Mouse (Mus musculus): ENCODE data around the gene Apeh.
A peak's percentile ranks its signal among the peaks of the same experiment; 100 is the strongest.

The Apeh gene

GRCm38 (mm10) chr9:108120671-108121070 is 26.3 kb upstream of the Apeh start:
- ATAC-seq (ENCODE audit: low TSS enrichment), result no peak

DNA sequence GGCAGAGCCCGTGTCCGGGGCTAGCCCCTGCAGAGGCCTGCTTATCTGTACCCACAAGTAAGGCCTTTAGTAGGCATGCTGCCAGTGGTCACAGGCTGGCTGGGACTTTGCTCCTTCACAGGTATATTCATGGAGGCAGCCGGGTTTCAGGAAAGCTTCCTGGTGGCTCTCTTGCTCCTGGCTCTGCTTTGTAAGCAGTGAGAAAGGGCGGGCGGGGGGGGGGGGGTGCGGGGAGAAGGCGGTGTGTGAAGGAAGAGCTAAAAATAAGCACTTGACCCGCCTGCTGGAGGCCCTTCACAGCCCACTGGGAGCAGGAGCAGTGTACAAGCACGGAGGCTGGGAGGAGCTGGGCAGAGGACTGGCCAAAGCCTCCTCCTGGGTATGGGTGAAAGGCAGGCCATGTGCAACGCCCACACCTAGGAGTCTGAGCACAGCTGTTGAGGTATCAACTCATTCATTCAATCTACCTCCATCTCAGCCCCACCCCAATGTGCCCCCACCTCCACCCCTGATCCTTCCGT is 25.5 kb upstream of the Apeh start:
- peak; percentile 10; the same call in 1 of the 2 replicates for ATAC-seq (ENCODE audit: low TSS enrichment)

DNA sequence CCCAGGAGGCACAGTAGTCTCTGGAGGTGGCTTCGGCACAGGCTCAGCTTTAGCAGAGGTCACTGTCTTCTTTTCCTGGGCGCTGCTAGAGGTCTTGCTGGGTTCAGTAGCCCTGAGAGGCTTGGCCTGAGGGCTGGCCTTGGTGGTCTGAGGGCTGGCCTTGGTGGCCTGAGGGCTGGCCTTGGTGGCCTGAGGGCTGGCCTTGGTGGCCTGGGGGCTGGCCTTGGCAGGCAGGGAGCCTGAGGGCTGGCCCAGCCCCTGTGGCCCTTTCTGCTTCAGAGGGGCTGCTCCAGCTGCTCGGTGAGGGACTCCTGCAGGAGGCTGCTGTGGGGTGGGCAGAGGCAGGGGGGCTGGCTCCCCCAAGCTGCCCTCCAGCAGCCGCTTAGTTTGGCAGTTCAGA is 22.7 kb upstream of the Apeh start:
- no peak for ATAC-seq (ENCODE audit: low TSS enrichment)

DNA sequence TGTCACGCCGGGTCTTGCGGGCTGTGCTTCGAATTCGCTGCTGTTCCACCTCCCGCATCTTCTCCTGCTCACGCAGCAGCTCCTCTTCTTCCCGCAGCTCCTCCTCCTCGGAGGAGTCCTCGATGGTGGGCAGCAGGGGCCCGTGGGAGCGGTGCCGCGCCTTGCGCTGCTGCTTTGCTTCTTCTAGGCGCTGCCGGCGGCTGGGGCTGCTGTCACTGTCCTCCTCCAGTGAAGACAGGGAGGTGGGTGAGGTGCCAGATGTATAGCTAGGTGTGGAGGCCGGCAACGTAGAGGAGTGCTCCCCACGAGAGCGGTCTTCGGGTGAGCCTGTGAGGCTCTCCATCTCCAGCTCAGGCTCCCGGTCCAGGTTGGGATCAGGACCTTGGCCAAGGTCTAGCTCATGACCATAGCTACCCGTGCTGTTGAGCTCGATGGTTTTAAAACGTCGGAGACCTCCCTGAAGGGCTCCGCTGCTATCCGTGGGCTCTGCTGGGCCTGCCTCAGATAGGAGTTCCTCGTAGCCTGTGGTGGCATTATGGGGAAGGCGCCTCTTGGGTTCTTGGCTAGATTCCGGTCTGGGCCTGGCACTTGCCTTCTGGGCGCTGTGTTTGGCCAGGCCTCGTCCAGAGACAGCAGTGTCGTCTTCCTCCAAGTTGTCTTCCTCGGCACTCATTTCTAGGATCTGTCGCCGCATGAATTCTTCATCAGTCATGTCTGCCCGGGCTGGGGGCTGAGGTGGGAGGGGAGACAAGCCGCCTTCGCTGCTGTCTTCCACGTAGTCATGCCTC is 21.1 kb upstream of the Apeh start:
- ATAC-seq (ENCODE audit: low TSS enrichment), result peak; percentile 61

GRCm38 (mm10) chr9:108112719-108113340 is 18.4 kb upstream of the Apeh start:
- no peak for ATAC-seq (ENCODE audit: low TSS enrichment)

- no peak for ATAC-seq (ENCODE audit: low TSS enrichment)
Measured at GRCm38 (mm10) chr9:108111593-108112121, 17.3 kb upstream of the Apeh start.

GRCm38 (mm10) chr9:108111101-108111592 is 16.7 kb upstream of the Apeh start:
- no peak for ATAC-seq (ENCODE audit: low TSS enrichment)

DNA sequence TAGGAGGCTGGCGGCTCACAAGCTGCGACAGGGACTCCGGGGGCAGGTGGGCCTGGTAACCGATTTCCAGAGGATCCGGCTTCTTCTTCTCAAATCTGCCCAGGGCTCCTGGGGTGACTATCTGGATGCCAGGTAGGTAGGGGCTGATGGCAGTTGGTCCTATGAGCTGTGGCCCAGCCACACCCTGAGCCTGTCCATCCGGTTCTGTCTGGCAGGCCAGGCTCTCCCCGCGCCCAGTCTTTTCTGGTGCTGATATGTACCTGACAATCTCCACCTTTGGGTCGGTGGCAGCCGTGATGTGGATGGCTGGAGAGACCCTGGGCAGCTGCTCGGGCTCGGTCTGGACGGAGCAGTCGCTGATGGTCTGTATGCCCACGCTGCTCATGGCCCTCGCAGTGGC is 15.8 kb upstream of the Apeh start:
- ATAC-seq (ENCODE audit: low TSS enrichment), result no peak

- ATAC-seq (ENCODE audit: low TSS enrichment), result no peak
Measured at GRCm38 (mm10) chr9:108107867-108108266, 13.5 kb upstream of the Apeh start.

- ATAC-seq (ENCODE audit: low TSS enrichment), result no peak
Measured at GRCm38 (mm10) chr9:108106090-108106489, 11.7 kb upstream of the Apeh start.

GRCm38 (mm10) chr9:108105549-108105863 is 11.1 kb upstream of the Apeh start:
- no peak for ATAC-seq (ENCODE audit: low TSS enrichment)

DNA sequence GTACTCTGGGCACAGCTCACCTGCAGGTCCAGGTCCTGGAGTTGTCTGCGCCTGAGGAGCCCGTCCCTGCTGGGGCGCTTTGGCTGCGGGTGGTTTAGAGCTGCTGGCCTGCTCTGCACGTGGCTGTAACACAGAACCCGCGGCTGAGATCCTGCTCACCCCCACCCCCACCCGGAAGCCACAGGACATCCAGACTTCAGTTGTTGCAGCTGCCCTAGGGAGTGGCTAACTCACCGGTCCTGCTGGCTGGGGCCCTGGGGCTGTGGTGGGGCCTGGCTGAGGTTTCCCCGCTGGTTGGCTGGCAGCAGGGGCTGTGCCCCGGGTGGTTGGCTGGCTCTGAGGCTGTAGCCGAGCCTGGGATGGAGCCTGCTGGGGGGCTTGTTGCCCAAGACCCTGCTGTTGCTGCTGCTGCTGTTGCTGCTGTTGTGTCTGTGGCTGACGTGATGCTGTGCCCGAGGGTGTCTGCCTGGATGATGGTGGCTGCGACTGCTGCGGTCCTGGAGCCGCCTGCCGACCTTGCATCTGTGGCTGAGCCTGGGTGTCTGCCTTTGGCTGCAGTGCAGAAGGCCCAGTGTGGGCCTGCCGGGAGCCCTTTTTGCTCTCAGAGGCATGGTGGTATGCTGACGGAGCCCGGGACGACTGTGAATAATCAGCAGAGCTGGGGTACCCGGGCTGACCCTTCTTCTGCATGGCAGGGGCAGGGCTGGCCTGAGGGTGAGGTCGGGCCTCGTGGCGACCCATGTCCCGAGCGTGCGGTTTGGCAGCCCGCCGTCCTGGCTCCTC is 10.6 kb upstream of the Apeh start:
- no peak for ATAC-seq (ENCODE audit: low TSS enrichment)

DNA sequence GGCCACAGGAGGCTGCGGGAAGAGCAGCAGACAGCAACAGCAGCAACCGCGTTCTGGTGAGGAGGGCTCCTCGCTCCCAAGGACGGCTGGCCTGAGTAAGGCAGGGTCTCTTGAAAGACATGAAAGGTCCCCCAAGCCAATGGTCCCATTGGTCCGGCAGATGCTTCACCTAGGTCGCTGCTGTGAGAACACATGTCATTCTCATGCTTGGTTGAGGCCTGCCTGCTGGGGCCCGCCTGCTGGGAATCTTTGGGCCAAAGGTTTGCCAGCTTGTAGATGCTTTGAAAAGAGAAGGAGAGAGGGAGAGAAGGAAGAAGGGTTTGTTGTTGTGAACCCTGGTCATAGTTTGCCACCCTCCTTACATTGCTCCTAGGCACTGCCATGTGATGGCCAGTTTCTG is 5.2 kb upstream of the Apeh start:
- no peak for ATAC-seq (ENCODE audit: low TSS enrichment)

DNA sequence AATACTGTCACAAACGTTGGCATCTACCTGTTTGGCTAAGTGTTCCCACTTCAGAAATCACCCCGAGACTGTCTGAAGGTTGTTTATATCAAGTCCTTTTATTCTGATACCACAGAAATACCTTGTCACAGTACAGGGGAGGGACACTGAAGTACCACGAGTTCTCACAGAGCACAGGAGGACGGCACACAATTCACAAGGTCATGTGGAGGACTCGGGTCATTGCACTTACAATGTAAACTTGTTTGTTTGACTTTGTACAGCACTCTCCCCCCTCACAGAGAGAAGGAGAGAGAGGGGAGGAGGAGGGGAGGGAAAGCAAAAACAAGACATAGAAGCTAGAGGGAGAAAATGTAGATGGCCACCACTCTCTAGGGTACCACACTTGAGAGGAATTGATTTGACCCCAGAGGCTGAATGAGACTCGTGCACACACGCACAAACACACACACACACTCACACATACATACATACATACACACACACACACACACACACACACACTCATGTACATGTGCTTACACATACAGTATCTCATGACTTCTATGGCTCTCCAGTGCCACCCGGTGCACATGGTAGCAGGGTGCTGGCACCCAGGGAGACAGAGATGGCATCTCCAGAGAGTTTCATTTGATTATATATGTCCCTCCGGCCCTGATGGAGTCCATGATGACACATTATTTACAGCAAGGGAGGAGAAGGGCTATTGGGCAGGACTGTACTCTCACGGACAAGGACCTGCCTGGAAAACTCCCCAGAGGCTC is 1.7 kb upstream of the Apeh start:
- ATAC-seq (ENCODE audit: low TSS enrichment), result no peak

- ATAC-seq (ENCODE audit: low TSS enrichment), result peak; percentile 31
Measured at GRCm38 (mm10) chr9:108095518-108095917, 1.1 kb upstream of the Apeh start.

- 0 out of 2 replicates have a peak, but pooled peaks have one; percentile 21 for ATAC-seq (ENCODE audit: low TSS enrichment)
Measured at GRCm38 (mm10) chr9:108094998-108095411, 599 bp upstream of the Apeh start.

DNA sequence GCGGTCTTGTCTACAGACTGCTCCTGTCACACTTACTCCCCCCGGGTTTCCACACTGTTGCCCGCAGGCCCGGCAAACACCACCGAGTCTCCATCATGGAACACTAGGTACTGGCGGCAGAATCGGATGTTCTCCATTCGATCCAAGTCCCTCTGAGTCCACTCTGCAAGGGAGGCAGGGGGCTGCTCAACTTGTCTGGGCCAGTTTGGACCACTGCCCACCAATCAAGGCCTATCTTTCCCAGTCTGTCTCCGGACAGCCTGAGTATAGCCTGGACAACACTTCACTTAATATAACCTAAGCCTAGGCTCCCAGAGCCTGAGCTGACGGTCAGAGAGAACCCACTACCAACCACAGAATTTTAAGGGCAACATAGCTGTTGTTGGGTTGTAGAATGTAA is 820 bp downstream of the Apeh start:
- no peak for ATAC-seq (ENCODE audit: low TSS enrichment)

- ATAC-seq (ENCODE audit: low TSS enrichment), result no peak
Measured at GRCm38 (mm10) chr9:108090611-108091120, 3.7 kb downstream of the Apeh start.

DNA sequence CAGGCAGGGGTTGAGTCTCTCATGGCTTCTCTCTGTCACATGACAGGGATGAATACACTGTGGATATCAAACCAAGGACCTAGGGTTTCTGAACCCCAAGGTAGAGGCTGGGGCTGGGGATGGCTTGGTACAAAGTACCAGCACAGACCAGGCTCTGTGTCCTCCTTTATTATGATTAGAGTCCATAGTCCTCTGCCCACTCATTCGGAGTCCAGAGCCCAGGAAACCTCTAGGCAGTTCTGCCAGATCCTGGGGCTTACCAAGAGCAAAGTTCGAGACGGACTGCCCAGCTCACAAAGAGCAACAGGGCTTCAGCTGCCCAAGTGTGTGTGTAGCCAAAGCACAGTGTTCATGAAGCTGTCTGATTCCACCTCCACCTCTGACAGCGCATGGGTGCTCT is 9.1 kb downstream of the Apeh start:
- ATAC-seq (ENCODE audit: low TSS enrichment), result no peak

DNA sequence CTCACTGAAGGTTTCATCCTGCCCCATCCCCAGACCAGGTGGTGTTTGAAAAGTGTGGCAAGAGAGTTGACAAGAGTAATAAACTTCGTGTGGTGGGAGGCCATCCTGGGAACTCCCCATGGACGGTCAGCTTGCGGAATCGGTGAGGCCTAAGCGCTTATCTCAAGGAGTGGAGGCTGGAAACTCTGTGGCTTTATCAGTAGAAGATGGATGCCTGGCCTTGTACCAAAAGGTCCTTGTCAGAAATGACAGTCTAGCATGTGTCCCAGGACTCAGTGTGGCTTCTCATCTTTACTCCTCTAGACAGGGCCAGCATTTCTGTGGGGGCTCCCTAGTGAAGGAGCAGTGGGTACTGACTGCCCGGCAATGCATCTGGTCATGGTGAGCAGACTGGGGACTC is 10.8 kb downstream of the Apeh start:
- no peak for ATAC-seq (ENCODE audit: low TSS enrichment)

DNA sequence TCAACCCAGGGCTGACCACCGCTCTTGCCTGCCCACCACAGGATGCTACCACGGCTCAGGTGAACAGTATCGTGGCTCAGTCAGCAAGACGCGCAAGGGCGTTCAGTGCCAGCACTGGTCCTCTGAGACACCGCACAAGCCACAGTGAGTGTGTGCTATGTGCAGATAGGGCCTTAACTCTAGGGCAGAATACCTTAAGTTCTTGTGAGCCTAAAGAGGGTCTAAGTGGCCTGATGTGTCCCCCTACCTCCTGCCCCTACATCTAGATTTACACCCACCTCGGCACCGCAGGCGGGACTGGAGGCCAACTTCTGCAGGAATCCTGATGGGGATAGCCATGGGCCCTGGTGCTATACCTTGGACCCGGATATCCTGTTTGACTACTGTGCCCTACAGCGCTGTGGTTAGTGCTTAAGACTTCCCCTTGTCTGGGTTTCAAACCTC is 11.4 kb downstream of the Apeh start, which contains the start of gene Rnf123:
Gene Rnf123, minus strand, starts transcription at position 359 of the 444 bp plus-strand sequence.
- ATAC-seq (ENCODE audit: low TSS enrichment), result no peak
